In genomic region chr15:83417916-83418315, GRCm38 (mm10) we compare ENCODE assay signal across 20 mouse cellular contexts. TPM values are rescaled to one million over a fixed set of nuclear protein-coding genes. Genes with fewer than 3 reads are reported as not detected.
A peak's percentile ranks its signal among the peaks of the same experiment; 100 is the strongest.
DNase-seq lines count a peak whose midpoint lies in the region; ATAC-seq and TF ChIP-seq lines count a peak whose summit lies in the region.
"Had no signal": no experiment of that assay in that cellular context is flagged by ENCODE, and none has a peak within 500 bp of the region (broad histone marks: within the 10 kb centered on the region; RNA-seq: fewer than 3 reads in every experiment).

No protein-coding gene starts in this region.

- no peak for TF ChIP-seq CTCF in liver, postnatal 0 days (IDR thresholded peaks at IDR 0.05; ENCODE audit: low read depth)
- TF ChIP-seq CTCF in olfactory bulb, adult 2 months (IDR thresholded peaks at IDR 0.05; ENCODE audit: insufficient read depth, low read depth, low read length): no peak

- H3K4me2 ChIP-seq in heart, embryonic 15.5 days: no peak overlapping the region
- H3K4me2 ChIP-seq in liver, embryonic 13.5 days: no peak overlapping the region
- no peak overlapping the region for H3K4me2 ChIP-seq in liver, postnatal 0 days (ENCODE audit: low read depth, low read length)
- H3K4me2 ChIP-seq: forebrain, embryonic 15.5 days; hindbrain, embryonic 15.5 days; limb, embryonic 13.5 days had no signal

- no peak; the same call in 1 of the 2 replicates for ATAC-seq in heart, embryonic 15.5 days (replicated peaks; ENCODE audit: insufficient number of reproducible peaks, insufficient read depth, low FRiP score, low read depth)
- no peak for ATAC-seq in liver, embryonic 13.5 days (ENCODE audit: low read depth)
- no peak for ATAC-seq in liver, postnatal 0 days
- ATAC-seq: forebrain, embryonic 15.5 days; intestine, embryonic 16.5 days; midbrain, embryonic 16.5 days had no signal

- no peak overlapping the region for H3K9ac ChIP-seq in heart, embryonic 15.5 days
- H3K9ac ChIP-seq in liver, embryonic 13.5 days: peak overlapping the region; percentile 52; the same call in 1 of the 2 replicates
- H3K9ac ChIP-seq in liver, postnatal 0 days (replicated peaks): no peak overlapping the region
- H3K9ac ChIP-seq: forebrain, embryonic 15.5 days; hindbrain, embryonic 15.5 days; limb, embryonic 13.5 days had no signal

- 82% methylated on average over 6 of the region's 6 CpGs for WGBS in heart, embryonic 15.5 days
- 88% methylated on average over 6 of the region's 6 CpGs for WGBS in liver, embryonic 13.5 days (ENCODE audit: insufficient replicate concordance)
- 93% methylated on average over 6 of the region's 6 CpGs for WGBS in liver, postnatal 0 days (ENCODE audit: insufficient replicate concordance)
- 70% methylated on average over 6 of the region's 6 CpGs for whole genome bisulfite sequencing in olfactory bulb, adult 2 months

- no peak overlapping the region for H3K4me3 ChIP-seq in heart, embryonic 15.5 days
- no peak overlapping the region for H3K4me3 ChIP-seq in liver, embryonic 13.5 days (replicated peaks)
- H3K4me3 ChIP-seq in liver, postnatal 0 days (ENCODE audit: low read depth, low read length): no peak overlapping the region
- no peak overlapping the region for H3K4me3 ChIP-seq in olfactory bulb, adult 2 months (ENCODE audit: insufficient read depth, low read depth, low read length)
- H3K4me3 ChIP-seq: embryonic facial prominence, embryonic 10.5 days; erythroblast, embryonic 14.5 days; forebrain, embryonic 15.5 days; hindbrain, embryonic 15.5 days; limb, embryonic 13.5 days had no signal

- H3K27me3 ChIP-seq in heart, embryonic 15.5 days: no peaks in the 10 kb centered on the region
- no peaks in the 10 kb centered on the region for H3K27me3 ChIP-seq in liver, embryonic 13.5 days
- no peaks in the 10 kb centered on the region for H3K27me3 ChIP-seq in liver, postnatal 0 days (ENCODE audit: insufficient read depth, low read length)
- H3K27me3 ChIP-seq: forebrain, embryonic 15.5 days; hindbrain, embryonic 15.5 days; limb, embryonic 13.5 days had no signal

- DNase-seq in adrenal gland, postnatal 10 days: peak; percentile 38
- DNase-seq in adrenal gland, postnatal 4 days (ENCODE audit: low spot score in 2 of 2): no peak
- DNase-seq in heart, adult 11 months: no peak
- no peak for DNase-seq in liver, embryonic 13.5 days
- no peak for DNase-seq in liver, postnatal 0 days
- DNase-seq in cerebellum, adult 9-11 months: no peak
- DNase-seq: cerebellum, adult 11-12 months; cerebellum, postnatal 36 days; spleen, adult 18-20 months; thymus, adult 2 months had no signal

- H3K27ac ChIP-seq in heart, embryonic 15.5 days: peak overlapping the region; percentile 60
- peak overlapping the region; percentile 66 for H3K27ac ChIP-seq in liver, embryonic 13.5 days
- H3K27ac ChIP-seq in liver, postnatal 0 days (ENCODE audit: low read depth): no peak overlapping the region
- H3K27ac ChIP-seq in olfactory bulb, adult 2 months (ENCODE audit: insufficient read depth, low read depth, low read length): peak overlapping the region; percentile 94
- H3K27ac ChIP-seq: embryonic facial prominence, embryonic 10.5 days; forebrain, embryonic 15.5 days; hindbrain, embryonic 15.5 days; kidney, postnatal 0 days; limb, embryonic 13.5 days had no signal

- H3K36me3 ChIP-seq in heart, embryonic 15.5 days: no peaks in the 10 kb centered on the region
- H3K36me3 ChIP-seq in liver, embryonic 13.5 days: 0 out of 2 replicates have a peak, but pooled peaks cover 4% of the 10 kb centered on the region
- no peaks in the 10 kb centered on the region for H3K36me3 ChIP-seq in liver, postnatal 0 days (replicated peaks; ENCODE audit: insufficient read depth, low read length)
- H3K36me3 ChIP-seq: embryonic facial prominence, embryonic 10.5 days; forebrain, embryonic 15.5 days; hindbrain, embryonic 15.5 days; limb, embryonic 13.5 days had no signal

- H3K4me1 ChIP-seq in heart, embryonic 15.5 days (replicated peaks): peaks cover 49% of the 10 kb centered on the region
- H3K4me1 ChIP-seq in liver, embryonic 13.5 days (replicated peaks): peaks cover 67% of the 10 kb centered on the region
- peaks cover 36% of the 10 kb centered on the region for H3K4me1 ChIP-seq in liver, postnatal 0 days (ENCODE audit: insufficient read depth)
- H3K4me1 ChIP-seq in olfactory bulb, adult 2 months (ENCODE audit: control insufficient read depth, insufficient read depth, low read length): peaks cover 31% of the 10 kb centered on the region
- H3K4me1 ChIP-seq: limb, embryonic 13.5 days had no signal

- no peak for TF ChIP-seq EP300 in liver, postnatal 0 days (IDR thresholded peaks at IDR 0.05; ENCODE audit: low read depth)

- TF ChIP-seq POLR2A in olfactory bulb, adult 2 months (IDR thresholded peaks at IDR 0.05; ENCODE audit: insufficient read depth, low read depth, low read length): no peak

- H3K9me3 ChIP-seq in heart, embryonic 15.5 days (replicated peaks): no peaks in the 10 kb centered on the region
- H3K9me3 ChIP-seq in liver, embryonic 13.5 days (replicated peaks): no peaks in the 10 kb centered on the region
- no peaks in the 10 kb centered on the region for H3K9me3 ChIP-seq in liver, postnatal 0 days (ENCODE audit: low read length)
- H3K9me3 ChIP-seq: embryonic facial prominence, embryonic 10.5 days; forebrain, embryonic 15.5 days; hindbrain, embryonic 15.5 days; limb, embryonic 13.5 days had no signal

RNA-seq across cellular contexts. Expression of gene Pacsin2, which starts 46.5 kb away (rescaled TPM):
- 10 to 100 TPM; 69.9 to 76.3 TPM for total RNA-seq in adrenal gland, postnatal 10 days (2021)
- 10 to 100 TPM; 80.4 to 80.7 TPM for total RNA-seq in adrenal gland, postnatal 4 days (2021)
- polyA plus RNA-seq in heart, embryonic 15.5 days (2015; fragmentation: Nextera tagmentation; extraction: Ambion mirVana): 59.3 and 75.3 TPM in 2 replicates
- polyA plus RNA-seq in liver, embryonic 13.5 days (2015; fragmentation: Nextera tagmentation; extraction: Ambion mirVana): 45.0 and 58.2 TPM in 2 replicates
- 20.6 and 24.3 TPM in 2 replicates for polyA plus RNA-seq in liver, postnatal 0 days (2015; fragmentation: Nextera tagmentation; extraction: Ambion mirVana)
- 149 TPM in 1 of 2 replicates, not detected in the other for polyA plus RNA-seq in olfactory bulb, adult 2 months (2012; ENCODE audit: insufficient read depth, insufficient read length, low replicate concordance, missing spikeins)
